Mouse (Mus musculus): Measurements from ENCODE around the gene Cdk11b. TPM values are rescaled to one million over a fixed set of nuclear protein-coding genes. Genes with fewer than 3 reads are reported as not detected.

Gene Cdk11b
- polyA plus RNA-seq, 1 experiment from 2014 or later: 24.9 TPM

DNA sequence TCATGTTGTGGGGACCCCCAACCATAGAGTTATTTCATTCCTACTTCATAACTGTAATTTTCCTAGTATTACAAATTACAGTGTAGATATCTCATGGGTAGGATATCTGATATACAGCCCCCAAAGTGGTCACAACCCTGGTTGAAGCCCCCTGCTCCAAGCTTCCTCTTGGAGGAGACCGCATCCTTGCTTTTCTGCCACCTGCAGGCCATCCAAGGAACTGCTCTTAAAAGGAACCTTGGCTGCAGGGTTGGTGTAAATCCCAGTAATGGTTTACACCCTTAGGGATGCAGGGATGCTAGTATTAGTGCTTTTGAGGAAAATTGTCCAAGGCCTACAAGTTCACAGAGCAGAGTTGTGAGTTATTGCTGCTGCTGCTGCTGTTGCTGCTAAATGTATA is 44.2 kb upstream of the Cdk11b start:
- ATAC-seq: no peak
- peaks cover 72% of the 10 kb centered on the region for H3K36me3 ChIP-seq (replicated peaks; ENCODE audit: insufficient read depth, low read length)
- H3K27ac ChIP-seq (ENCODE audit: low read depth): no peak overlapping the region
- no peaks in the 10 kb centered on the region for H3K27me3 ChIP-seq (ENCODE audit: insufficient read depth, low read length)
- peak; percentile 58 for DNase-seq
- 50% methylated on average over 1 of the region's 1 CpGs for WGBS (ENCODE audit: insufficient replicate concordance)
- H3K4me1 ChIP-seq (ENCODE audit: insufficient read depth): peaks cover 17% of the 10 kb centered on the region; the same call in 1 of the 2 replicates
- no peak overlapping the region for H3K4me2 ChIP-seq (ENCODE audit: low read depth, low read length)
- no peak overlapping the region for H3K9ac ChIP-seq (replicated peaks)
- no peaks in the 10 kb centered on the region for H3K9me3 ChIP-seq (ENCODE audit: low read length)
- no peak overlapping the region for H3K4me3 ChIP-seq (ENCODE audit: low read depth, low read length)
- no peak for TF ChIP-seq EP300 (IDR thresholded peaks at IDR 0.05; ENCODE audit: low read depth)
- TF ChIP-seq CTCF (IDR thresholded peaks at IDR 0.05; ENCODE audit: low read depth): peak; percentile 85

DNA sequence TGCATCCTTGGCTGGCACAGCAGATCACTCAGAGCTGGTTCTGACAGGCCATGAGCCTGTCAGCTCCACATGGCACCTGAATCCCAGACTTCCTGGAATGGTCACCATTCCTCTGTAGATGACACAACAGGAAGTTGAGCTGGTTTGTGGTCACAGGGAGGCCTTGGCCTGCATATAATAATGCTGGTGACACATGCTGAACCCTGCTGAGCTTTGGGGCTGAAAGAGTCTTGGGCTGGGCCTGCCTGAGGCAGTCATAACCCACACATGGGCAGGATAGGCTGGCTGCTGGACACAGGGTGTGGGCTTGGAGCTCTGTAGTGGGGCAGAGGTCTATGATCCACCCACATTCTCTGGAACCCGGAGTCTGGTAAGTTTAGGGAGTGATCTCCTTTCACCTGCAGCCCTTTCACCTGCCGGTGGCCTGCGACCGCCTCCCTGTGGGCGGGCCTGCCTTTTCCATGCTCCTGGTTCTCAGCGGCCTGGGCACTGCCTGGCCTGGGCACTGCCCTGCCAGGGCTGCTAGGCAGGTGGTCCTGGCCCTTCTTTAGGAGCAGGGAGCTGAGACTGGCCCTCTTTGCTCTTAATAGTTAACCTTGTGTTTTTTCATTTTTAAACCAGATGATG is 42.3 kb upstream of the Cdk11b start:
- no peaks in the 10 kb centered on the region for H3K27me3 ChIP-seq (ENCODE audit: insufficient read depth, low read length)
- H3K9me3 ChIP-seq (ENCODE audit: low read length): no peaks in the 10 kb centered on the region
- TF ChIP-seq CTCF (IDR thresholded peaks at IDR 0.05; ENCODE audit: low read depth): no peak
- no peak for TF ChIP-seq EP300 (IDR thresholded peaks at IDR 0.05; ENCODE audit: low read depth)
- H3K36me3 ChIP-seq (replicated peaks; ENCODE audit: insufficient read depth, low read length): peaks cover 76% of the 10 kb centered on the region
- no peak overlapping the region for H3K9ac ChIP-seq (replicated peaks)
- no peak overlapping the region for H3K4me3 ChIP-seq (ENCODE audit: low read depth, low read length)
- H3K4me2 ChIP-seq (ENCODE audit: low read depth, low read length): no peak overlapping the region
- H3K4me1 ChIP-seq (ENCODE audit: insufficient read depth): peaks cover 14% of the 10 kb centered on the region; the same call in 1 of the 2 replicates
- H3K27ac ChIP-seq (ENCODE audit: low read depth): no peak overlapping the region
- DNase-seq: no peak
- WGBS (ENCODE audit: insufficient replicate concordance): 83% methylated on average over 6 of the region's 6 CpGs
- ATAC-seq: no peak

DNA sequence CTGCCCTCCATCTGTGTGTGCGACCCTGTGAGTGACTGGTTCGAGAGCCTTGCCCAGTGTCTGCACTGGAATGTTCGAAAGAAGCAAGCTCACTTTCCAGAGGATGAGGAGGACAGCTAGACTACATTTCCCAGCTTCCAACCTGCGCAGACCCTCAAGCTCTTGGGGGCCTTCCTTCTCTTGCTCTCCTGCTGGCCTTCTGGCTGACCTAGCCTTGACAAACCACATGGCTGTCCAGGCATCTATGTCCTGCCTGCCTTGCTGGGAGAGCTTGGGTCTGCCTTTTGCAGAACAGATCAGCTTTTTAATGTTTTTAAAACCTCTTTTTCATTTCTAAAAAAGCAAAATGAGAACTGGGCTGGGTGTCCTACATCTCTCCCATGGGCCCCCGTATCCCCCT is 35.3 kb upstream of the Cdk11b start:
- WGBS (ENCODE audit: insufficient replicate concordance): 75% methylated on average over 5 of the region's 5 CpGs
- Histone ChIP-seq H3K27ac (ENCODE audit: low read depth) (no peak overlapping the region), H3K4me1 (ENCODE audit: insufficient read depth) (no peaks in the 10 kb centered on the region), H3K36me3 (replicated peaks; ENCODE audit: insufficient read depth, low read length) (peaks cover 57% of the 10 kb centered on the region), H3K4me2 (ENCODE audit: low read depth, low read length) (no peak overlapping the region), H3K27me3 (ENCODE audit: insufficient read depth, low read length) (no peaks in the 10 kb centered on the region), H3K4me3 (ENCODE audit: low read depth, low read length) (no peak overlapping the region), H3K9ac (replicated peaks) (no peak overlapping the region), H3K9me3 (ENCODE audit: low read length) (no peaks in the 10 kb centered on the region)
- ATAC-seq (no peak), DNase-seq (no peak)
- no peak for TF ChIP-seq EP300 (IDR thresholded peaks at IDR 0.05; ENCODE audit: low read depth)
- TF ChIP-seq CTCF (IDR thresholded peaks at IDR 0.05; ENCODE audit: low read depth): no peak

DNA sequence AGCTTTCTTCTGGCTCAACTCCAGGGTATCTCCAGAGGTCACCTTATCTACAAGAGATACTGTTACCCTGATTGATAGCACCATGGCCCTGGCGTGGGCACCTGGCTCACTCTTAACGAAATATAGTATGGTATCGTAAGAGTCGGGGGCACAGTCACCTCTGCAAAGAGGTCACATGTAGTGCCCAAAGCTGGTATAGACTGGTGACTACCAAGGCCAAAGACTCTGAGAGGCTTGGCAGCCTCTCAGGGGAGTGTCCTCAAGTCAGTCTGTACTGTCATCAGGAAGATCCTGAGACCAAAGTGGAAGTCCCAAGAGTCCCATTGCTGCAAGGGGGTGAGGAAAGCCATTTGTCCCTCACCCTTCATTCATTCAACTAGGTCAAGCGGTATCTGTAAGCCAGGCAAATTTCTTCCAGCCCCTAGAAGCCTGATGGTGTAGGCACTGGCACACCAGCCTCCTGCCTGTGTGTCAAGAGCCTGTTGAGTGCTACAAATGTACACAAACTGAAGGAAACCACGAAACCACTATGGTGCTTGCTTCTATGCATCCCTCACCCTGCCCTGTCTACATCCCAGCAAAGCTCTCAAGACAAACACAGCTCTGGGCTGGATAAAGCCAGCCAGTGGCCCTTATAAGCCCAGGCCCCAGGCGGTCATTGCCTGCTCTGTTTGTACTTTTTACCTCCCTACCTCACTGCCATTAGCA is 33.5 kb upstream of the Cdk11b start:
- Histone ChIP-seq H3K4me2 (ENCODE audit: low read depth, low read length) (no peak overlapping the region), H3K9ac (replicated peaks) (no peak overlapping the region), H3K4me3 (ENCODE audit: low read depth, low read length) (no peak overlapping the region), H3K4me1 (ENCODE audit: insufficient read depth) (no peaks in the 10 kb centered on the region), H3K9me3 (ENCODE audit: low read length) (no peaks in the 10 kb centered on the region), H3K27me3 (ENCODE audit: insufficient read depth, low read length) (no peaks in the 10 kb centered on the region), H3K36me3 (replicated peaks; ENCODE audit: insufficient read depth, low read length) (peaks cover 43% of the 10 kb centered on the region), H3K27ac (ENCODE audit: low read depth) (no peak overlapping the region)
- WGBS (ENCODE audit: insufficient replicate concordance): 65% methylated on average over 7 of the region's 7 CpGs
- DNase-seq (no peak), ATAC-seq (no peak)
- no peak for TF ChIP-seq EP300 (IDR thresholded peaks at IDR 0.05; ENCODE audit: low read depth)

DNA sequence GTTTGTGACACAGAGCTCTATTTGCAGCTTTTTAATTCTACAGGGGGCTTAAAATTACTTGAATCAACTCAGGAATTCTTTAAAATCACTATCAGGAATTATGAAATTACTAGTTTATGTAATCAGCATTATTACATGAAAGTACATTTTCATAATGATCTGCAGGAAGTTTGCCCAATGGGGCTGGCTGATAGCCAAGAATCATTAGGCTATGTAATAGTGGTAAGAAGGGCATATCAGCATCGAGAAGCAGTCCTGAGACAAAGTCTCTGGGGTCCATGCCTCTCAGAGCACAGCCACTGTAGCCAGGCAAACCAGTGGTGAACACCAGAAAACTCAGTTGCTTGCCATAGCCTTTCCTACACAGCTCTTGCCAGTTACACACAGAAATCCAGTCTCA is 30.9 kb upstream of the Cdk11b start:
- Histone ChIP-seq H3K4me1 (ENCODE audit: insufficient read depth) (peaks cover 10% of the 10 kb centered on the region), H3K9ac (replicated peaks) (no peak overlapping the region), H3K27ac (ENCODE audit: low read depth) (no peak overlapping the region), H3K9me3 (ENCODE audit: low read length) (no peaks in the 10 kb centered on the region), H3K36me3 (replicated peaks; ENCODE audit: insufficient read depth, low read length) (peaks cover 19% of the 10 kb centered on the region), H3K4me2 (ENCODE audit: low read depth, low read length) (no peak overlapping the region), H3K27me3 (ENCODE audit: insufficient read depth, low read length) (no peaks in the 10 kb centered on the region), H3K4me3 (ENCODE audit: low read depth, low read length) (no peak overlapping the region)
- WGBS (ENCODE audit: insufficient replicate concordance): 31% methylated on average over 1 of the region's 1 CpGs
- DNase-seq (no peak), ATAC-seq (no peak)
- TF ChIP-seq CTCF (IDR thresholded peaks at IDR 0.05; ENCODE audit: low read depth) (no peak), EP300 (IDR thresholded peaks at IDR 0.05; ENCODE audit: low read depth) (no peak)

DNA sequence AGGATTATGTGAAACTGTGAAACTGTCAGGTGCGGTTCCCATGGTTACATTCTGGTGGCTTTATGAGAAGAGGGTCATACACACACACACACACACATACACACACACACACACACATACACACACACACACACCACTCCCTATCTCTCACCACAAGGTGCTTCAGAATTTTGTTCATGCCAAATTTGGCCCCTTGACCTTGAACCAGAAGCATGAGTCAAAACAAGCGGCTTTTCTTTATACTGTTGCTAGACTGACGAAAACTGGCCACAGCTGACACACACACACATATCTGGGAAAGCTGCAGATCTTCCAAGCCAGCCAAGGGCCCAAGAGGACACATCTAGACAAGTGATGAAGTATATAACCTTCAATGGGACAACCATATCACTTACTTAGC is 28.9 kb upstream of the Cdk11b start:
- TF ChIP-seq CTCF (IDR thresholded peaks at IDR 0.05; ENCODE audit: low read depth): no peak
- no peak for TF ChIP-seq EP300 (IDR thresholded peaks at IDR 0.05; ENCODE audit: low read depth)
- 73% methylated on average over 3 of the region's 3 CpGs for WGBS (ENCODE audit: insufficient replicate concordance)
- DNase-seq: no peak

More for the DNA sequence above, 28.9 kb upstream of the Cdk11b start:
- no peak for ATAC-seq
- no peak overlapping the region for H3K9ac ChIP-seq (replicated peaks)
- H3K4me2 ChIP-seq (ENCODE audit: low read depth, low read length): no peak overlapping the region
- no peaks in the 10 kb centered on the region for H3K9me3 ChIP-seq (ENCODE audit: low read length)
- H3K36me3 ChIP-seq (replicated peaks; ENCODE audit: insufficient read depth, low read length): 0 out of 2 replicates have a peak, but pooled peaks cover 3% of the 10 kb centered on the region
- H3K4me3 ChIP-seq (ENCODE audit: low read depth, low read length): no peak overlapping the region
- peaks cover 16% of the 10 kb centered on the region for H3K4me1 ChIP-seq (ENCODE audit: insufficient read depth)
- no peaks in the 10 kb centered on the region for H3K27me3 ChIP-seq (ENCODE audit: insufficient read depth, low read length)
- no peak overlapping the region for H3K27ac ChIP-seq (ENCODE audit: low read depth)

Measured in liver, postnatal 0 days (tissue).